Mouse (Mus musculus): ENCODE results near the gene Dars. TPM values are rescaled to one million over a fixed set of nuclear protein-coding genes. Genes with fewer than 3 reads are reported as not detected.
"Not testable (repeated sequence)": the region's sequence is repeated elsewhere in the genome, so short reads cannot be mapped to it uniquely, and the experiment has no call there.

Dars gene
- total RNA-seq, 2 experiments from 2014 or later = 72.5 to 73.8 TPM

GRCm38 (mm10) chr1:128357452-128357851, 59.7 kb downstream of the Dars start:
- no peak for DNase-seq
- intact Hi-C loops (cut with DNase I) = no loop called here

- no peak for DNase-seq
- intact Hi-C loops (cut with DNase I) = no loop called here
Measured at GRCm38 (mm10) chr1:128353092-128353491, 64.1 kb downstream of the Dars start.

- DNase-seq = no peak
- intact Hi-C loops (cut with DNase I) = no loop called here
Measured at GRCm38 (mm10) chr1:128344232-128344631, 72.9 kb downstream of the Dars start.

- no peak for DNase-seq
- intact Hi-C loops (cut with DNase I) = no loop called here
Measured at GRCm38 (mm10) chr1:128337708-128338320, 79.4 kb downstream of the Dars start.

- intact Hi-C loops (cut with DNase I) = no loop called here
- DNase-seq = no peak
Measured at GRCm38 (mm10) chr1:128330313-128330712, 86.9 kb downstream of the Dars start.

GRCm38 (mm10) chr1:128328218-128328617, 89.0 kb downstream of the Dars start, which contains the start of gene Lct:
TSS of gene Lct (minus strand) at chr1:128328318.
- intact Hi-C loops (cut with DNase I) = no loop called here

GRCm38 (mm10) chr1:128327165-128327564, 90.0 kb downstream of the Dars start:
- intact Hi-C loops (cut with DNase I) = no loop called here
- no peak for DNase-seq

More at GRCm38 (mm10) chr1:128328218-128328617, 89.0 kb downstream of the Dars start, which contains the start of gene Lct:
- DNase-seq = no peak

GRCm38 (mm10) chr1:128324776-128325175, 92.4 kb downstream of the Dars start:
- no peak for DNase-seq
- intact Hi-C loops (cut with DNase I) = no loop called here

- intact Hi-C loops (cut with DNase I) = no loop called here
- DNase-seq = no peak
Measured at GRCm38 (mm10) chr1:128323026-128323643, 94.0 kb downstream of the Dars start.

- intact Hi-C loops (cut with DNase I) = not testable (repeated sequence)
Measured at GRCm38 (mm10) chr1:128319266-128319665, 97.9 kb downstream of the Dars start.

GRCm38 (mm10) chr1:128314665-128315064, 102.5 kb downstream of the Dars start:
- DNase-seq = no peak
- intact Hi-C loops (cut with DNase I) = no loop called here

More at GRCm38 (mm10) chr1:128319266-128319665, 97.9 kb downstream of the Dars start:
- DNase-seq = not testable (repeated sequence)

Other genes starting within 250 kb of the Dars start
- 10 to 100 TPM; 56.1 to 63.0 TPM for gene Ubxn4, start 173.4 kb downstream of the Dars start, total RNA-seq (2021)
- 1 to 10 TPM in 1 of 2 experiments, under 1 TPM in 1; 0.79 to 1.0 TPM for gene Lct, start 89.0 kb downstream of the Dars start, total RNA-seq (2021)
- 10 to 100 TPM; 24.0 to 26.0 TPM for gene Mcm6, start 57.7 kb downstream of the Dars start, total RNA-seq (2021)
- 10 to 100 TPM; 22.5 to 23.7 TPM for gene Cxcr4, start 174.9 kb upstream of the Dars start, total RNA-seq (2021)